Mouse (Mus musculus): ENCODE measurements around the gene Tns1. TPM values are rescaled to one million over a fixed set of nuclear protein-coding genes. Genes with fewer than 3 reads are reported as not detected.

Gene Tns1
- polyA plus RNA-seq, 1 experiment, result 6.5 TPM

DNA sequence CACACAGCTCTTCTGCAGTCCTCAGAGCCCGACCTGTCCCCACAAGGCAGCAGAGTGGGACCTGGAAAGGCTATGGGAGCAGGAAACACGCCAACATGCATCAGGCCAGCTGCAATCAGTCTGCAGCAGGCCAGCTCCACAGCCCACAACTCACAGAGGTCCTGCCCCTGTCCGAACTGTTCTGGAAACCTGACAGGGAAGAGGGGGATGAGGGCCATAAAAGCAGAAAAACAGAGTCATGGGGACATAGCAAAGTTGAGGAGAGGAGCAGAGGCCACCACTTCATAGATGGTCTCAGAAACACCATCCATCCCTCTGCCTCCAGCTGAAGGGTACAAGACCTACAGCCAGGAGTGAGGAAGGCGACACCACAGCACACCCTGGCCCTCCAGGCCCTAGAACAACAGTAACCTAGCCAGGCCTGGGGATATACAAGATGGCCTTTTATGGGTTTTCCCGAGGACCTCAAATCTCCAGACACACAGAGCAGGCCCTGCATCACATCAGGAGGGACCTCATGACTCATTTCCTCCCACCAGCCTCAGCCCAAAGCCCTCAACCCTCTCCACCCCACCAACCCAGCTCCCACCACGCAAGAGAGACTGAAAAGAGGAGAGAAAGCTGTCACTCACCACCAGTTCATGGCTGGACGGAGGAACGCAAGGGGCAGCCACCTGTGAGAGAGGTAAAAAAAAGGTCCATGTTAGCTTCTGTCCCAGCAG lies 108.6 kb downstream of the Tns1 start:
- no peaks in the 10 kb centered on the region for H3K36me3 ChIP-seq (ENCODE audit: control insufficient read depth, insufficient read depth, low read length, poor library complexity, severe bottlenecking)
- no peaks in the 10 kb centered on the region for H3K27me3 ChIP-seq (ENCODE audit: control insufficient read depth, insufficient read depth, low read length, poor library complexity, severe bottlenecking)
- H3K4me1 ChIP-seq (ENCODE audit: control insufficient read depth, insufficient read depth, low read length), result no peaks in the 10 kb centered on the region
- H3K27ac ChIP-seq (ENCODE audit: insufficient read depth, low read length), result no peak overlapping the region
- no peak overlapping the region for H3K4me3 ChIP-seq (ENCODE audit: low read depth, low read length)
- no peak overlapping the region for H3K9ac ChIP-seq (ENCODE audit: low read depth, poor library complexity, severe bottlenecking)
- H3K9me3 ChIP-seq (replicated peaks; ENCODE audit: control insufficient read depth, insufficient read depth, low read length, poor library complexity, severe bottlenecking), result no peaks in the 10 kb centered on the region
- TF ChIP-seq EP300 (IDR thresholded peaks at IDR 0.05; ENCODE audit: insufficient read depth, low read depth, low read length) (no peak), POLR2A (IDR thresholded peaks at IDR 0.05; ENCODE audit: insufficient read depth, low read length) (no peak), CTCF (IDR thresholded peaks at IDR 0.05; ENCODE audit: low read depth, low read length) (no peak)

DNA sequence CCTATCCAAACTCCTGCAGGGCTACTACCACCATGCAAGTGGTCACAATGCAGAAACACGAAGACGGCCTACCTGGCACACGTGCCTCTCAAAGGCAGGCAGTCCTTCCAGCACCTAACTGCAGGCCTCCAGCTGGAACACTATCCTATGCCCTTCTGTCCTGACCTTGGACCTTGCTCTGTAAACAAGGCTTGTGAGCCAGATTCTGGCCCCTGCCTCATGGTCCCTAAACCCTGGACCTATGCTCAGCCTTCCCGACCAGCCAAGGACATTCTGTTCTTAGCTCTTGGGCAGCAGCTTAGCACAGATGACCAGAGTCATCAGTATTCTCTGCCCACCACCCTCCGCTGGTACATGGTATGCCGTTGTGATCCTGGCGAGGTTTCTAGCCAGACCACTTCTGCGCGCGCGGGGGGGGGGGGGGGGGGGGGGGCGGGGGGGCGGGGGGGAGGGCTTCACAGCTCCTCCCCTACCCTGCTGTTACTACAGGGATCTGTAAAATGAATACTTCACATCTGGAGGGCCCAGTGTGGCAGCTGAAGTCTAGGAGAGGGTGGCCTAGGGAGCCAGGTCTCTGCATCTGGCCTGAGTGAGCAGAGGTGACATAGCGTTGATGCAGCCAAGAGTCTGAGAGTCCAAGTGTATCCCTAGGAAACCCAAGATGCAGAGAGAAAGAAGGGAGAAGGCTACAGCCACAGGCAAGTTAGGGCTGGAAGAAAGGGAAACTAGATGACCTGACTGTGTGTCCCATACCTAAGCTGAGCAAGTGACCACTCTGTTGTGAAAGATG lies 109.5 kb downstream of the Tns1 start:
- H3K4me3 ChIP-seq (ENCODE audit: low read depth, low read length), result no peak overlapping the region
- H3K9ac ChIP-seq (ENCODE audit: low read depth, poor library complexity, severe bottlenecking), result no peak overlapping the region
- no peak for TF ChIP-seq EP300 (IDR thresholded peaks at IDR 0.05; ENCODE audit: insufficient read depth, low read depth, low read length)
- no peak for TF ChIP-seq POLR2A (IDR thresholded peaks at IDR 0.05; ENCODE audit: insufficient read depth, low read length)
- TF ChIP-seq CTCF (IDR thresholded peaks at IDR 0.05; ENCODE audit: low read depth, low read length), result no peak
- no peaks in the 10 kb centered on the region for H3K27me3 ChIP-seq (ENCODE audit: control insufficient read depth, insufficient read depth, low read length, poor library complexity, severe bottlenecking)
- no peaks in the 10 kb centered on the region for H3K36me3 ChIP-seq (ENCODE audit: control insufficient read depth, insufficient read depth, low read length, poor library complexity, severe bottlenecking)
- H3K27ac ChIP-seq (ENCODE audit: insufficient read depth, low read length), result no peak overlapping the region
- no peaks in the 10 kb centered on the region for H3K9me3 ChIP-seq (replicated peaks; ENCODE audit: control insufficient read depth, insufficient read depth, low read length, poor library complexity, severe bottlenecking)
- no peaks in the 10 kb centered on the region for H3K4me1 ChIP-seq (ENCODE audit: control insufficient read depth, insufficient read depth, low read length)

DNA sequence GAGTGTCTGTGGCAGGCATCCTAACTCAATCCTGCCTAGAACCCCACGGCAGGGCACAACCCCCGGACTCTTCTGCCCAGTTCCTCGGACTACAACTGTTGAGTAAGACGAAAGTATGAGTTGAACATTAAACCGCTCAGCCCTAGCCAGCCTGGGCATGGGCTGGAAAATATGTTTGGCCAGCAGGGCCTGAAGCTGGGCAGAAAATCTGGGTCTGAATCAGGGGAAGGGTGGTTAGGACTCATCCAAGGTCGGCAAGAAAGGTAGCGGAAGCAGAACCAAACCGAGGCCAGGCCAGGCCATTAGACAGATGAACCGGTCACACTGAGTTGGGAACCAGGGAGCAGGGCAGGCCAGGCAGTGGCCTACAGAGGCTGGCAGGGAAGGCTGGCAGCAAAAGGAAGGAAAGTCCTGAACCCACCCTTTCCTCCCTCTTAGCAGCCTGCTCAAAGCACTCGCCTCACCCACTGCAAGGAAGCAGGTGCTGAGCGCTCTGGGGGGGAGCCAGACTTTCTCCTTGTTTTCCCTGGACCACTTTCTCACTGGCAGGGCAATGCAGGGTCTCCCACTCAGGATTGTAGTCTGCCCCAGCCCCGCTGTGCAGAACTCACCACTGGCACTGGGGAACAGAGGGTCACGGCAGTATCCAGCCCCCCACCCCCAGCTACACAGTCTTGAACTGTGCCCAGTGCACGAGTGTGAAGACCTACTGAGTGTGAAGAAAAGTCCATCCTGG lies 110.8 kb downstream of the Tns1 start:
- Histone ChIP-seq H3K4me1 (ENCODE audit: control insufficient read depth, insufficient read depth, low read length) (no peaks in the 10 kb centered on the region), H3K4me3 (ENCODE audit: low read depth, low read length) (no peak overlapping the region), H3K9ac (ENCODE audit: low read depth, poor library complexity, severe bottlenecking) (no peak overlapping the region), H3K27me3 (ENCODE audit: control insufficient read depth, insufficient read depth, low read length, poor library complexity, severe bottlenecking) (no peaks in the 10 kb centered on the region), H3K27ac (ENCODE audit: insufficient read depth, low read length) (no peak overlapping the region), H3K9me3 (replicated peaks; ENCODE audit: control insufficient read depth, insufficient read depth, low read length, poor library complexity, severe bottlenecking) (no peaks in the 10 kb centered on the region), H3K36me3 (ENCODE audit: control insufficient read depth, insufficient read depth, low read length, poor library complexity, severe bottlenecking) (no peaks in the 10 kb centered on the region)
- no peak for TF ChIP-seq CTCF (IDR thresholded peaks at IDR 0.05; ENCODE audit: low read depth, low read length)

DNA sequence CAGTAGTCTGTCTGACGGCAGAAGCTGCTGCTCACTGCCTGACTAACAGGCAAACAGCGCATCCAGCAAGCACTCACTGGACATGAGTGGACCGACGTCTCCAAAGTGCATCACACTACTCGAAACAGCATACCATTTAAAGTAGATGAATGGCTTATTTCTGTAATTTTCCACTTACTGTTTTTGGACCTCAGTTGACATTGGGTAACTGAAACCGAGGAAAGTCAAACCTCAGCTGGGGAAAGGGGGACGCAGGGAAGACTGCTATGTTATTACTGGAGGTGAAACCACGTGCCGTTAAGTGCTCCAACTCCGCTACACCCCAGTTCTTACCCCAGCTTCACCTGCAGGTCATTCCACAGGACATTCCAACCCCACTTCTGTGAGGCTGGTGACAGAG lies 111.5 kb downstream of the Tns1 start:
- H3K4me1 ChIP-seq (ENCODE audit: control insufficient read depth, insufficient read depth, low read length), result no peaks in the 10 kb centered on the region
- no peaks in the 10 kb centered on the region for H3K36me3 ChIP-seq (ENCODE audit: control insufficient read depth, insufficient read depth, low read length, poor library complexity, severe bottlenecking)
- no peaks in the 10 kb centered on the region for H3K9me3 ChIP-seq (replicated peaks; ENCODE audit: control insufficient read depth, insufficient read depth, low read length, poor library complexity, severe bottlenecking)
- H3K4me3 ChIP-seq (ENCODE audit: low read depth, low read length), result no peak overlapping the region
- no peaks in the 10 kb centered on the region for H3K27me3 ChIP-seq (ENCODE audit: control insufficient read depth, insufficient read depth, low read length, poor library complexity, severe bottlenecking)
- H3K27ac ChIP-seq (ENCODE audit: insufficient read depth, low read length), result no peak overlapping the region
- no peak for TF ChIP-seq POLR2A (IDR thresholded peaks at IDR 0.05; ENCODE audit: insufficient read depth, low read length)
- no peak for TF ChIP-seq EP300 (IDR thresholded peaks at IDR 0.05; ENCODE audit: insufficient read depth, low read depth, low read length)
- no peak for TF ChIP-seq CTCF (IDR thresholded peaks at IDR 0.05; ENCODE audit: low read depth, low read length)
- no peak overlapping the region for H3K9ac ChIP-seq (ENCODE audit: low read depth, poor library complexity, severe bottlenecking)

DNA sequence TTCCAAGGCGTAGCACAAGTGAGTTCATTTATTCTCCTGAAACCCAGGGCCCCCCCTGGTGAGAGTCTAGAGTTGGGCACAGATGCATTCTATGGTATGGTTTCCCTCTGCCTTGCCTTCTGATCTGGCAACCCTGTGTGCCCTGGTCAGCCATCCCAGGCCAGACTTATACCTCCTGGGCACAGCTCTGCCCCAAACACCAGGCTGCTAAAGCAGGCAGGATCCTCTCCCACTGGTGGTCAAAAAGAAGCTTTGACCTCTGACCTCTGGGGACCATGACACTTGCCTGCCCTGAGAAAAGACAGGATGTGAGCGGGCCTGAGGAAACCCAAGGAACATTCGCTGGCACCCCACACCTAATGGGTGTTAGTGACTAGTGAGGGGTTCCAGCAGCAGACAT lies 114.8 kb downstream of the Tns1 start:
- TF ChIP-seq POLR2A (IDR thresholded peaks at IDR 0.05; ENCODE audit: insufficient read depth, low read length) (no peak), CTCF (IDR thresholded peaks at IDR 0.05; ENCODE audit: low read depth, low read length) (no peak), EP300 (IDR thresholded peaks at IDR 0.05; ENCODE audit: insufficient read depth, low read depth, low read length) (no peak)
- no peaks in the 10 kb centered on the region for H3K4me1 ChIP-seq (ENCODE audit: control insufficient read depth, insufficient read depth, low read length)
- no peak overlapping the region for H3K27ac ChIP-seq (ENCODE audit: insufficient read depth, low read length)
- no peak overlapping the region for H3K4me3 ChIP-seq (ENCODE audit: low read depth, low read length)
- H3K27me3 ChIP-seq (ENCODE audit: control insufficient read depth, insufficient read depth, low read length, poor library complexity, severe bottlenecking), result no peaks in the 10 kb centered on the region
- no peak overlapping the region for H3K9ac ChIP-seq (ENCODE audit: low read depth, poor library complexity, severe bottlenecking)
- H3K9me3 ChIP-seq (replicated peaks; ENCODE audit: control insufficient read depth, insufficient read depth, low read length, poor library complexity, severe bottlenecking), result no peaks in the 10 kb centered on the region
- no peaks in the 10 kb centered on the region for H3K36me3 ChIP-seq (ENCODE audit: control insufficient read depth, insufficient read depth, low read length, poor library complexity, severe bottlenecking)

Data from ES-Bruce4 (cell line).